Mouse (Mus musculus) erythroblast, embryonic 14.5 days (primary cell): ENCODE data around the gene Elf3.

Experiments
- GATA1 ChIP-seq: IDR thresholded peaks from 2 replicates; pipeline ENCODE4 v1.6.1; 2012; ENCODE audit warnings: low read length, inconsistent platforms, mixed read lengths
- TAL1 ChIP-seq: IDR thresholded peaks from 3 replicates; pipeline ENCODE4 v1.6.1; 2012; ENCODE audit warnings: low read length, inconsistent platforms, mixed read lengths

DNA sequence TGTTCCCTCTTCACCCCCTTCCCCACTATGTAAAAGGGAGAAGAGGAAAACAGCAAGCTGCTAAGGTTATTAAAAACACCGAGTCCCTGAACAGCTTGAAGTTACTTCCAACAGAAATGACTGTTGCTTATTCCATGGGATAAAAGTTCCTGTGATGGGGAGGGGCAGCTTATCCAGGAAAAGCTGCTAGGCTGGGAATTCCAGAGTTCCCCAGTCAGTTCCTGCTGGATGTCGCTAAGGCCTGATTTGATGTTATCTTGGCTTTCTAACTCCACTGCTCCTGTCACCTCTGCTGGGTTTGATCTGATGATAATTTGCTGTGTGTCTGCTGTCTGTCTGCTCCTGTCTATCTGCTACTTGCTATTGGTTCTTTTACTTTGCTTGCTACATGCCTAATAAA is 27.9 kb upstream of the Elf3 start:
- TF ChIP-seq TAL1 (no peak), GATA1 (no peak)
